Mouse (Mus musculus): ENCODE results near the gene Scyl2. TPM values are rescaled to one million over a fixed set of nuclear protein-coding genes. Genes with fewer than 3 reads are reported as not detected.

Gene Scyl2
- polyA plus RNA-seq (2015; fragmentation: Nextera tagmentation; extraction: Ambion mirVana): 9.0 and 9.2 TPM in 2 replicates

- 5% methylated on average over 31 of the region's 31 CpGs for WGBS
- Histone ChIP-seq H3K4me1 (peaks cover 28% of the 10 kb centered on the region), H3K27ac (replicated peaks) (peak within 1 kb of the TSS; percentile 55), H3K27me3 (no peaks in the 10 kb centered on the region), H3K9ac (replicated peaks) (peak within 1 kb of the TSS; percentile 72), H3K4me3 (peak within 1 kb of the TSS; percentile 57), H3K9me3 (no peaks in the 10 kb centered on the region), H3K36me3 (no peaks in the 10 kb centered on the region), H3K4me2 (replicated peaks) (peak within 1 kb of the TSS; percentile 69)
- peak; percentile 98 for ATAC-seq (replicated peaks)
These were observed at the start of gene Scyl2 for GRCm38 (mm10) chr10:89686139-89686808. Scyl2 (minus strand) TSS chr10:89686285.

- Histone ChIP-seq H3K4me2 (replicated peaks) (peak within 1 kb of the TSS; percentile 66), H3K36me3 (peaks cover 4% of the 10 kb centered on the region; the same call in 1 of the 2 replicates), H3K27ac (replicated peaks) (peak within 1 kb of the TSS; percentile 85), H3K4me3 (peak within 1 kb of the TSS; percentile 66), H3K9ac (replicated peaks) (peak within 1 kb of the TSS; percentile 66), H3K9me3 (no peaks in the 10 kb centered on the region), H3K4me1 (peaks cover 21% of the 10 kb centered on the region), H3K27me3 (no peaks in the 10 kb centered on the region)
- 1% methylated on average over 49 of the region's 49 CpGs for WGBS
- peak; percentile 100 for ATAC-seq (replicated peaks)
These were observed 46.1 kb upstream of the Scyl2 start, which contains the start of gene Actr6 for GRCm38 (mm10) chr10:89732001-89732794. Actr6 (minus strand) TSS chr10:89732295.

GRCm38 (mm10) chr10:89731341-89731740 lies 45.3 kb upstream of the Scyl2 start:
- H3K4me3 ChIP-seq: peak overlapping the region; percentile 66
- peak overlapping the region; percentile 85; the same call in 1 of the 2 replicates for H3K27ac ChIP-seq (replicated peaks)
- peak overlapping the region; percentile 66 for H3K9ac ChIP-seq (replicated peaks)
- 14% methylated on average over 5 of the region's 5 CpGs for WGBS
- no peaks in the 10 kb centered on the region for H3K27me3 ChIP-seq
- H3K4me2 ChIP-seq (replicated peaks): peak overlapping the region; percentile 66
- peaks cover 21% of the 10 kb centered on the region for H3K4me1 ChIP-seq
- no peaks in the 10 kb centered on the region for H3K9me3 ChIP-seq
- no peak for ATAC-seq (replicated peaks)
- H3K36me3 ChIP-seq: peaks cover 4% of the 10 kb centered on the region; the same call in 1 of the 2 replicates

- no peak overlapping the region for H3K4me3 ChIP-seq
These were observed 44.3 kb upstream of the Scyl2 start for GRCm38 (mm10) chr10:89730386-89730785.

GRCm38 (mm10) chr10:89722247-89723195 lies 36.4 kb upstream of the Scyl2 start:
- Histone ChIP-seq H3K4me1 (no peaks in the 10 kb centered on the region), H3K36me3 (peaks cover 37% of the 10 kb centered on the region; the same call in 1 of the 2 replicates), H3K4me3 (no peak overlapping the region), H3K27ac (replicated peaks) (no peak overlapping the region), H3K9ac (replicated peaks) (no peak overlapping the region), H3K27me3 (no peaks in the 10 kb centered on the region), H3K4me2 (replicated peaks) (no peak overlapping the region), H3K9me3 (no peaks in the 10 kb centered on the region)
- no peak for ATAC-seq (replicated peaks)
- 92% methylated on average over 14 of the region's 14 CpGs for WGBS

More at GRCm38 (mm10) chr10:89730386-89730785, 44.3 kb upstream of the Scyl2 start:
- no peaks in the 10 kb centered on the region for H3K9me3 ChIP-seq
- WGBS: 88% methylated on average over 6 of the region's 6 CpGs
- H3K27me3 ChIP-seq: no peaks in the 10 kb centered on the region
- peaks cover 13% of the 10 kb centered on the region; the same call in 1 of the 2 replicates for H3K36me3 ChIP-seq
- no peak overlapping the region for H3K9ac ChIP-seq (replicated peaks)
- H3K4me2 ChIP-seq (replicated peaks): no peak overlapping the region
- H3K4me1 ChIP-seq: peaks cover 21% of the 10 kb centered on the region
- no peak for ATAC-seq (replicated peaks)
- H3K27ac ChIP-seq (replicated peaks): no peak overlapping the region

- 97% methylated on average over 3 of the region's 3 CpGs for WGBS
- H3K4me2 ChIP-seq (replicated peaks): no peak overlapping the region
- H3K27ac ChIP-seq (replicated peaks): no peak overlapping the region
- H3K27me3 ChIP-seq: no peaks in the 10 kb centered on the region
- no peaks in the 10 kb centered on the region for H3K9me3 ChIP-seq
- H3K9ac ChIP-seq (replicated peaks): no peak overlapping the region
- peaks cover 30% of the 10 kb centered on the region; the same call in 1 of the 2 replicates for H3K36me3 ChIP-seq
- no peaks in the 10 kb centered on the region for H3K4me1 ChIP-seq
- no peak overlapping the region for H3K4me3 ChIP-seq
- ATAC-seq (replicated peaks): no peak
These were observed 34.7 kb upstream of the Scyl2 start for GRCm38 (mm10) chr10:89720796-89721195.

GRCm38 (mm10) chr10:89720252-89720651 lies 34.2 kb upstream of the Scyl2 start:
- Histone ChIP-seq H3K4me1 (no peaks in the 10 kb centered on the region), H3K9ac (replicated peaks) (no peak overlapping the region), H3K36me3 (peaks cover 26% of the 10 kb centered on the region), H3K27me3 (no peaks in the 10 kb centered on the region), H3K4me3 (no peak overlapping the region), H3K9me3 (no peaks in the 10 kb centered on the region), H3K4me2 (replicated peaks) (no peak overlapping the region), H3K27ac (replicated peaks) (no peak overlapping the region)
- no peak for ATAC-seq (replicated peaks)

- no peaks in the 10 kb centered on the region for H3K4me1 ChIP-seq
- H3K27me3 ChIP-seq: no peaks in the 10 kb centered on the region
- H3K4me2 ChIP-seq (replicated peaks): no peak overlapping the region
- H3K9ac ChIP-seq (replicated peaks): no peak overlapping the region
- H3K4me3 ChIP-seq: no peak overlapping the region
- peaks cover 44% of the 10 kb centered on the region for H3K36me3 ChIP-seq
- H3K9me3 ChIP-seq: no peaks in the 10 kb centered on the region
- 94% methylated on average over 10 of the region's 10 CpGs for WGBS
- H3K27ac ChIP-seq (replicated peaks): no peak overlapping the region
- ATAC-seq (replicated peaks): no peak
These were observed 28.8 kb upstream of the Scyl2 start for GRCm38 (mm10) chr10:89714910-89715309.

GRCm38 (mm10) chr10:89708720-89709119 lies 22.6 kb upstream of the Scyl2 start:
- H3K9me3 ChIP-seq: no peaks in the 10 kb centered on the region
- no peak overlapping the region for H3K9ac ChIP-seq (replicated peaks)
- H3K27ac ChIP-seq (replicated peaks): no peak overlapping the region
- no peaks in the 10 kb centered on the region for H3K27me3 ChIP-seq
- 37% methylated on average over 10 of the region's 10 CpGs for WGBS
- peaks cover 25% of the 10 kb centered on the region for H3K36me3 ChIP-seq
- no peak overlapping the region for H3K4me3 ChIP-seq
- no peak overlapping the region for H3K4me2 ChIP-seq (replicated peaks)
- peak; percentile 51; the same call in 1 of the 2 replicates for ATAC-seq (replicated peaks)
- H3K4me1 ChIP-seq: no peaks in the 10 kb centered on the region

GRCm38 (mm10) chr10:89707397-89707796 lies 21.3 kb upstream of the Scyl2 start:
- H3K9ac ChIP-seq (replicated peaks): no peak overlapping the region
- no peak overlapping the region for H3K4me2 ChIP-seq (replicated peaks)
- no peaks in the 10 kb centered on the region for H3K27me3 ChIP-seq
- no peaks in the 10 kb centered on the region for H3K9me3 ChIP-seq
- no peak for ATAC-seq (replicated peaks)
- no peaks in the 10 kb centered on the region for H3K4me1 ChIP-seq
- H3K36me3 ChIP-seq: peaks cover 12% of the 10 kb centered on the region
- WGBS: 85% methylated on average over 3 of the region's 3 CpGs
- H3K27ac ChIP-seq (replicated peaks): no peak overlapping the region
- no peak overlapping the region for H3K4me3 ChIP-seq

- no peak overlapping the region for H3K27ac ChIP-seq (replicated peaks)
- H3K4me3 ChIP-seq: no peak overlapping the region
- H3K27me3 ChIP-seq: no peaks in the 10 kb centered on the region
- no peak overlapping the region for H3K9ac ChIP-seq (replicated peaks)
- H3K36me3 ChIP-seq: no peaks in the 10 kb centered on the region
- H3K9me3 ChIP-seq: no peaks in the 10 kb centered on the region
- no peaks in the 10 kb centered on the region for H3K4me1 ChIP-seq
- H3K4me2 ChIP-seq (replicated peaks): no peak overlapping the region
- WGBS: 61% methylated on average over 5 of the region's 5 CpGs
- no peak for ATAC-seq (replicated peaks)
These were observed 17.0 kb upstream of the Scyl2 start for GRCm38 (mm10) chr10:89703042-89703441.
